Mouse (Mus musculus) heart, adult 18-20 months (tissue): ENCODE measurements around the gene Vsig10l. TPM values are rescaled to one million over a fixed set of nuclear protein-coding genes. Genes with fewer than 3 reads are reported as not detected.

Experiments used
- DNase-seq, 2 experiments: peaks; one replicate each; pipeline ENCODE4 v3.0.0; 2021 to 2022; ENCODE audit warnings: mixed read lengths in 1 of 2
- total RNA-seq, 2 experiments: library from RNA; stranded (reverse); gene quantifications; 2 replicates each; pipeline ENCODE4 v1.2.3; 2021

The Vsig10l gene
- total RNA-seq, 2 experiments from 2014 or later, result 0.69 to 1.3 TPM

DNA sequence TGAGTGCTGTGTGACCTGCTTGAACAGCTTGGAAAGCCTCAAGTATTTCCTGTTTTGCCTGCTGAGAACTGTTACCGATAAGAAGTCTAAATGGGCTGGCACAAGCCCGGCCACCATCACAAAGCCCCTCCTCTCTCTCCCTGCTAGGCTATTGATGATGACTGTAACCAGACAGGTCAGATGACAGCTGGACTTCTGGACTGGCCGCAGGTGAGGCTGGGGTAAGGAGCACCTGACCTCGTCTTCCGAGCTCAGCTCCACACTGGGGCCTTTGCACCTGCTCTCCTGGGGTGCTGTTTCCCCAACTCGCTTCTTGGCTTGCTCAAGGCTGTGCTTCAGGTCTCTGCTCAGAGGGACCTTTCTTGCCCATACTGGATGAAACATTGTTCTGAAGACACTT is 8.6 kb upstream of the Vsig10l start:
- DNase-seq, result no peak

GRCm38 (mm10) chr7:43463976-43464375 is 1.0 kb downstream of the Vsig10l start:
- DNase-seq, result no peak

GRCm38 (mm10) chr7:43464864-43465343 is 2.0 kb downstream of the Vsig10l start:
- no peak for DNase-seq

DNA sequence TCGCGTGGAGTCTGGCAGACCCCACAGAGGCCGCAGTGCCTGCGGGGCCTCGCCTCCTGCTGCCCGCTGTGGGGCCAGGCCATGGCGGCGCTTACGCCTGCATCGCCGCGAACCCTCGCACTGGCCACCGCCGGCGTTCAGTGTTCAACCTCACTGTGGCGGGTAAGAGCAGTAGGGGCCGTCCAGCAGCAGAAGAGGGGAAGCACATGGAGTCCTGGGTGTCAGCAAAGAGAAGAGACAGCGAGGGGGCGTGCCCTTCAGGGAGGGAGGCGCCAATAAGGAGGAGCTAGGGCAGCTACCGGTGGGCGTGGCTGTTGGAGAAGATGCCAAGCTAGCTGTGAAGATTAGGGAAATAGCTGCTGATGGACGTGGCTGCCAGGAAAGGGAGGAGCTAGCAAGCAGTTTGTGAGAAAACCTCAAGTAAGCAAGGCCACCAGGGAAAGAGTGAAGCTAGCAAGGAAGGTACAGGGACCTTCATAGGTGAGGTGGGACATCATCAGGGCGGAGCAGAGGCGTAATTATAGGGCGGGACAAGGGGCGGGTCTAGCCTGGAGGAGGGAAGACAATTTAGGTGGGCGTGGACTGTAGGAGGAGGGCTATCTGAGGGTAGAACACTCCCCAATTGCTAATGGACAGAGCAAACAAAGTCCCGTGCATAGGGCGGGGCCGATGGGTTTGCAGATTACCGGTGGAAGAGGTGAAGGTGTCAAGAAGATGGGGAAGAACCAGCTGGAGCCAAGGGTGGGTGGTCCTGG is 2.6 kb downstream of the Vsig10l start:
- peak; percentile 92 to 94 for DNase-seq

- peak; percentile 84 to 87 for DNase-seq
Measured at GRCm38 (mm10) chr7:43466099-43466694, 3.2 kb downstream of the Vsig10l start.

- DNase-seq, result no peak
Measured at GRCm38 (mm10) chr7:43470373-43470772, 7.4 kb downstream of the Vsig10l start.

- no peak for DNase-seq
Measured at GRCm38 (mm10) chr7:43475706-43476105, 12.8 kb downstream of the Vsig10l start.

GRCm38 (mm10) chr7:43476376-43476775 is 13.4 kb downstream of the Vsig10l start:
- DNase-seq, result no peak

GRCm38 (mm10) chr7:43481191-43481590 is 18.2 kb downstream of the Vsig10l start:
- DNase-seq, result no peak

GRCm38 (mm10) chr7:43482090-43482716 is 19.3 kb downstream of the Vsig10l start:
- no peak for DNase-seq

- no peak for DNase-seq
Measured at GRCm38 (mm10) chr7:43483236-43483635, 20.3 kb downstream of the Vsig10l start.

GRCm38 (mm10) chr7:43488646-43489045 is 25.7 kb downstream of the Vsig10l start:
- DNase-seq, result no peak

GRCm38 (mm10) chr7:43489631-43490125 is 26.7 kb downstream of the Vsig10l start, which contains the start of gene Iglon5:
TSS of gene Iglon5 (minus strand) at chr7:43490075.
- DNase-seq, result no peak

DNA sequence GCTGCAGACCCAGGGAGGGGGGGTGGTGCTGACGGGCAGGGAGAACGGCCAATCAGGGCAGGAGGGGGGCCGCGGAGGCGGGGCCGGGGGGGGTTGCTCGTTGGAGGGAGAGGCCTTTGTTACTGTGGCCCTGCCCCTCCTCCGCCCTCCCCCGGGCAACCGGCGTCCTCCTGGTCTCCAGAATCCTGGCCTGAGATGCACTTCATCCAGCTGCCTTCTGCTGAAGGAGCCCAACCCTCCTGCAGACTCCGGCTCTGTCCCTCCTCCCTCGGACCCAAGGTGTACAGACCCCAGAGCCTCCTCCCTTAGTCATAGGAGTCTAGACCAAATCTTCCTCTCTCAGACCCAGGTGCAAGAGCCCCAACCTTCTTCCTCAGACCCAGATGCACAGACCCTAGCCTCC is 27.2 kb downstream of the Vsig10l start:
- peak; percentile 9 to 22 for DNase-seq

DNA sequence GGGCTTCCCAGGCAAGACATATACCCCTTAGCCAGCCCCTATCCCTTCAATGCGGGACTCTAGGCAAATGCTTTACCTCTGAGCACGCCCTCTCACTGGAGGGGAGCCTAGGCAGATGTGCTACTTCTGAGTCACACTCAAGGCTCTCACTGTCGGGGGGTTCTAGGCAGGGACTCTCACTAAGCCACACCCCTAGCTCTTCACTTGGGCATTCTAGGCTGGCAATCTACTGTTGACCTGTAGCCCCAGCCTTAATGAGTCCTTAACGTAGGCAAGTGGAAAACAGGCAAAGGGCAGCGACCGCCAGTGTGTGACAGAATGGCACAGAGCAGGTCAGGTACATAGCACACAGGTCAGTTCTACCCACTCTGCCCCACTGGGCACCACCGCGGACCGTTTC is 27.9 kb downstream of the Vsig10l start:
- DNase-seq, result no peak

DNA sequence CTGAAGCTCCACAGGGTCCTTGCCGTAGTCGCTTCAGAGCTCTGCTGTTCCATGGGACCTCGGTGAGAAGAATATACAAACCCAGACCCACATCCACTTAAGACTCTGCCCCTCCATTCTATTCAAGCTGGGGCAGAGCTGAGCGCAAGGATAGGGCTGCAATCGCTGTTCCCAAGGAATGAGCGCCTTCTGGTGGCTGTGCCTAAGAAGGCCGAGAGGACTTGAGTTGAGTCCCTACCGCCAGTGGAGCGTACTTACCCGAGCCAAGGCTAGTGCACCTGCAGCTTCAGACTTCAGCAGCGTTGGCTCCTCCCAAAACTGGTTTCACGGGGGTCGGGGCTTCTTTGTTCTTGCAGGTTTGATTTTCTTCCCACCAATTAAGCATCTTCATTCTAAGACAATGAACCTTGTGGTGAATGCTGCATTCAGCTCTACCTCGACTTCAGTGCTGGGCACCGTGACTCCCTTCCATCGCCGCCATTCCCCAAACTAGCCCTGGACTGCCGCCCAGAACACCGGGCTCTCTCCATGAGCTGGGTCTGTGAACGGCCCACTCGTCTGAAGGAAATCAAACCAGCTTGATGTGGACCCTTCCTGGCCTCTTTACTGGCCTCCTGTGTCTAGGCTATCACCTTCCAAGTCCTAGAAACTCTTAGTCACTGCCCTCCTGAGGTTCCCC is 32.5 kb downstream of the Vsig10l start:
- peak; percentile 9 to 18 for DNase-seq

- DNase-seq, result no peak
Measured at GRCm38 (mm10) chr7:43511707-43512478, 48.9 kb downstream of the Vsig10l start.

DNA sequence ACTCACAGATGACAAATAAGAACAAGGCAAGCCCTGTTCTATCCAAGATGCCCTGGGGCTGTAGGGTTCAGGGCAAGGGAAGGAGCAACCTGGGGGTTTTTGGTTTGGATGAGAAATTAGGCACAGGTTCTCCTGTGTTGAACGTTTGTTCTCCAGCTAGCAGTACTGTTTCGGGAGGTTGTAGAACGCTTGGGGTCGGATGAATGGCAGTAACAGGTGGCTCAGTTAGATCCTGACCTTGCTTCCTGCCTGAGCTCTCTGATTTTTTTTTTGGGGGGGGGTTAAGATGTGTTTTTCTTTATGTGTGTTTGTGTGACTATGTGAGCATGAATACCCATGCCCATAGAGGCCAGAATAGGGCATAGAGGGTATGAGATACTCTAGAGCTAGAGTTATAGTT is 49.6 kb downstream of the Vsig10l start:
- DNase-seq, result no peak

- no peak for DNase-seq
Measured at GRCm38 (mm10) chr7:43515076-43515475, 52.1 kb downstream of the Vsig10l start.

- no peak for DNase-seq
Measured at GRCm38 (mm10) chr7:43518341-43518740, 55.4 kb downstream of the Vsig10l start.
